Mouse (Mus musculus) embryonic facial prominence, embryonic 10.5 days (tissue): ENCODE measurements around the gene Wnk2. TPM values are rescaled to one million over a fixed set of nuclear protein-coding genes. Genes with fewer than 3 reads are reported as not detected.

Experiments
- DNase-seq: peaks from one replicate; pipeline ENCODE4 v3.0.0-alpha.2; 2017; ENCODE audit warnings: low spot score
- H3K27ac ChIP-seq: fragments of 300-500 bp; sonication (generic); replicated peaks from 2 replicates; pipeline ENCODE4 v1.5.1; 2016; ENCODE audit warnings: mild to moderate bottlenecking
- H3K27me3 ChIP-seq: fragments of 300-500 bp; sonication (generic); replicated peaks from 2 replicates; pipeline ENCODE4 v1.6.1; 2016; ENCODE audit warnings: low read depth, mild to moderate bottlenecking; ENCODE audit not compliant: poor library complexity, severe bottlenecking
- H3K36me3 ChIP-seq: fragments of 300-500 bp; sonication (generic); replicated peaks from 2 replicates; pipeline ENCODE4 v1.6.1; 2016; ENCODE audit warnings: mild to moderate bottlenecking, moderate library complexity
- H3K4me1 ChIP-seq: fragments of 300-500 bp; sonication (generic); 2 replicates; pipeline ENCODE4 v1.6.1; 2016
- H3K4me3 ChIP-seq: fragments of 300-500 bp; sonication (generic); 2 replicates; pipeline ENCODE4 v1.5.1; 2016; ENCODE audit warnings: mild to moderate bottlenecking, moderate library complexity
- H3K9me3 ChIP-seq: fragments of 300-500 bp; sonication (generic); 2 replicates; pipeline ENCODE4 v1.6.1; 2016; ENCODE audit warnings: mild to moderate bottlenecking
- WGBS: fragments of 180-500 bp; shearing (Covaris S2); methylation state at CpG from one replicate; pipeline ENCODE4 v1.1.7; 2016; 5-methylcytosine and 5-hydroxymethylcytosine counted together
- polyA plus RNA-seq: library from polyadenylated mRNA; unstranded; fragments of >200 nt; fragmentation: Nextera tagmentation; extraction: Ambion mirVana; gene quantifications from 2 replicates; pipeline ENCODE4 v1.2.1, GENCODE M21; 2016

Wnk2 gene
- polyA plus RNA-seq, 1 experiment from 2014 or later: 2.8 TPM

DNA sequence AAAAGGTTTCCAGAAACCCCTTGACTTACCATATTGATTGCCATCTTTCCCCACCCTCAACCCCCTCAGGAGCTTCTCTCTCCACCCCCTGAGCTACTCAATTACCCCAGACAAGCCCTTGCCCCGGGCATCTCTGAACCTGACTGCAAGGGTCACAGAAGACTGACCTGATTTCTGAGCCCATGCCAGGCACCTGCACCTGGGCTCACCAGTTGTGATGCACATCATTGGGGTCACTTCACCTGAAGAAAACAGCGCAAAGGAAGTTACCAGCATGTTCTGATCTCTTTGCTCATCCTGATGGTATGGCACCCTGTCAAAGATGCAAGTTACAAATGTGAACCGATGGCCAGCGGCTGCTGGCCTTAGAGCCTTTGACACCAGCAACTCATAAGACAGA lies 873 bp upstream of the Wnk2 start:
- no peaks in the 10 kb centered on the region for H3K36me3 ChIP-seq
- 70% methylated on average over 4 of the region's 4 CpGs for WGBS
- no peak for DNase-seq
- no peak overlapping the region for H3K27ac ChIP-seq
- H3K9me3 ChIP-seq: no peaks in the 10 kb centered on the region
- H3K4me3 ChIP-seq: no peak overlapping the region
- H3K27me3 ChIP-seq: peaks cover 75% of the 10 kb centered on the region
- peaks cover 47% of the 10 kb centered on the region for H3K4me1 ChIP-seq

DNA sequence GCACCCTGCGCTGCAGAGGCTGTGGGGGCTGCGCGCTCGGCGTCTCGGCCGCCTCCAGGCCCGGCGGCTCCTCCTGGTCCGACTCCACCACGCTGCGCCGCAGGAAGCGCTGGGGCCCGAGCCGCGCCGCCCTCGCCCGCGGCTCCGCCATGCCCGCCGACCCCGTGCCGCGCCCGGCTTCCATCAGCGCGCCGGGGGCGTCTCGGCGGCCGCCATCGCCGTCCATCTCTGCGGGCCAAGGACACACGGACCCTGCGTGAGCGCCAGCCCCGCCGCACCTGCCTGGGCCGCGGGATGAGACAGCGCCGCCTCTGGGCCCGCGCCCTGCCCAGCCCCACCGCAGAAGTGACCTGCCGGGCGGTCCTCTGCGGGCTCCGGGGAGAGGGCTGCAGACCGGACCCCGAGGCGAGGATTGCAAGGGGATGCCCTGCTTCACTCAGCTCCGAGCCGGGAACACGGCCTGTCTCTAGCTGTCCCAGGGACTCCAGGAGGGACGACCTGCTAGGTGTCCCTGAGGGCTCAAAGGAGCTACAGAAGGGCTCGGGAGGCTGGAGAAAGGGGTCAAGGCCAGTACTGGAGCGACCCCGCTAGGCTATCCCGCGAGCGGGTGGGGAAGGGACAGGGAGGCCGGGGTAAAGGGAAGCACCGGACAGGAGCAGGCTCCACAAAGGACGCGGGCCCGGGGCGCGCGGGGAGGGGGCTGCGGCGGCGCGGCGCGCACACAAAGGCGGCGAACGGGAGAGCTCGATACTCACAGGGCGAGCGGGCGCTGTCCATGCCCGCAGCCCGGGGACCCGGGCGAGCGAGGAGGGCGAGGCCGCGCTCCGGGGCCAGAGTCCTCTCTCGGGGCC lies 582 bp downstream of the Wnk2 start:
- no peaks in the 10 kb centered on the region for H3K9me3 ChIP-seq
- peak overlapping the region; percentile 83 for H3K4me3 ChIP-seq
- peak; percentile 74 for DNase-seq
- H3K27ac ChIP-seq: peak overlapping the region; percentile 84
- H3K4me1 ChIP-seq: peaks cover 46% of the 10 kb centered on the region
- H3K36me3 ChIP-seq: no peaks in the 10 kb centered on the region
- peaks cover 85% of the 10 kb centered on the region for H3K27me3 ChIP-seq
- WGBS: under 1% methylated on average over 98 of the region's 98 CpGs

- H3K27me3 ChIP-seq: peaks cover 85% of the 10 kb centered on the region
- under 1% methylated on average over 44 of the region's 44 CpGs for WGBS
- no peaks in the 10 kb centered on the region for H3K36me3 ChIP-seq
- DNase-seq: no peak
- no peaks in the 10 kb centered on the region for H3K9me3 ChIP-seq
- H3K27ac ChIP-seq: peak overlapping the region; percentile 84
- peak overlapping the region; percentile 83 for H3K4me3 ChIP-seq
- H3K4me1 ChIP-seq: peaks cover 46% of the 10 kb centered on the region
These were observed 1.2 kb downstream of the Wnk2 start for GRCm38 (mm10) chr13:49146698-49147006.

- Histone ChIP-seq H3K36me3 (no peaks in the 10 kb centered on the region), H3K27me3 (peaks cover 84% of the 10 kb centered on the region), H3K9me3 (no peaks in the 10 kb centered on the region), H3K4me1 (peaks cover 46% of the 10 kb centered on the region), H3K27ac (peak overlapping the region; percentile 84; the same call in 1 of the 2 replicates), H3K4me3 (peak overlapping the region; percentile 83)
- WGBS: 22% methylated on average over 17 of the region's 17 CpGs
- no peak for DNase-seq
These were observed 1.6 kb downstream of the Wnk2 start for GRCm38 (mm10) chr13:49146040-49146697.

GRCm38 (mm10) chr13:49145396-49145795 lies 2.4 kb downstream of the Wnk2 start:
- 42% methylated on average over 7 of the region's 7 CpGs for WGBS
- H3K27ac ChIP-seq: no peak overlapping the region
- peak overlapping the region; percentile 83; the same call in 1 of the 2 replicates for H3K4me3 ChIP-seq
- H3K36me3 ChIP-seq: no peaks in the 10 kb centered on the region
- H3K9me3 ChIP-seq: no peaks in the 10 kb centered on the region
- peaks cover 46% of the 10 kb centered on the region for H3K4me1 ChIP-seq
- H3K27me3 ChIP-seq: peaks cover 77% of the 10 kb centered on the region
- no peak for DNase-seq

DNA sequence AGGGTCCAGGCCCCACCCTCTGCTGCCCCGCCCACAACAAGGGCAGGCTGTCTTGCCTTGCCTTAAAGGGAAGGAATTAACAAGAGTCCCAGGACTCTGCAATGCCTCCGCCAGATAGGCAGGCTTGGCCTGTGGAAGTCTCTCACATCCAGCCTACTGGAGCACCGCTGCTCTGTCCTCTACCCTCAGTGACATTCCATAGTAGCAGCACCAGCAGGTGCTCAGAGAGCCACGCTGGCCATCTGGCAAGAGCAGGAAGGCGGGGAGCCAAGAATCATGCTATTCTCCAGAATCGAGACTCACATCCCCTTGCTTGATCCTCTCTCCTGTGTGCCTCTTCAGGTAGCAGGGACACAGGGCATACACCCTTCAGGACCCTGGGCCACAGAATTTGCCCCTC lies 3.4 kb downstream of the Wnk2 start:
- H3K36me3 ChIP-seq: no peaks in the 10 kb centered on the region
- WGBS: 52% methylated on average over 6 of the region's 6 CpGs
- peaks cover 46% of the 10 kb centered on the region for H3K4me1 ChIP-seq
- DNase-seq: no peak
- H3K4me3 ChIP-seq: no peak overlapping the region
- H3K27ac ChIP-seq: no peak overlapping the region
- H3K27me3 ChIP-seq: peaks cover 67% of the 10 kb centered on the region
- H3K9me3 ChIP-seq: no peaks in the 10 kb centered on the region

- 90% methylated on average over 7 of the region's 7 CpGs for WGBS
- H3K4me3 ChIP-seq: no peak overlapping the region
These were observed 4.5 kb downstream of the Wnk2 start for GRCm38 (mm10) chr13:49143323-49143722.

DNA sequence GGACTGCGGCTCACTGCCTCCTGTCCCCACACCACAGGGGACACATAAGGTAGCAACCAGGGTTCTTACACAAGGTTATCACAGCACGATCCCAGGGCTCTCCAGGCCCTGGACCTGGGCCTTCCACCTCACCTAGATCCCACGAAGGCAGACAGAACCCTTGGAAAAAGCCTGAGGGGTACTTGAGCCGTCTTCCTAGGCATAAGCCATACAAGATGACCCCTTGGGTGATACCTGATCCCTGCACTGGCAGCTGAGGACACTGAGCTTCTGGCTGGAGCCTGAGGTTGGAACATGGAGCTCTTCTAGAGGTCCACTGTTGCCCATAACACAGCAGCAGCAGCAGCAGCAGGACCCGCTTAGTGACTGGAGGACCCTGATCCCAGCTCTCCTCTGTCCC lies 5.4 kb downstream of the Wnk2 start:
- 76% methylated on average over 5 of the region's 5 CpGs for WGBS
- peaks cover 37% of the 10 kb centered on the region for H3K4me1 ChIP-seq

More at GRCm38 (mm10) chr13:49143323-49143722, 4.5 kb downstream of the Wnk2 start:
- Histone ChIP-seq H3K27me3 (peaks cover 56% of the 10 kb centered on the region), H3K27ac (no peak overlapping the region), H3K4me1 (peaks cover 46% of the 10 kb centered on the region), H3K9me3 (no peaks in the 10 kb centered on the region), H3K36me3 (no peaks in the 10 kb centered on the region)
- no peak for DNase-seq

DNA sequence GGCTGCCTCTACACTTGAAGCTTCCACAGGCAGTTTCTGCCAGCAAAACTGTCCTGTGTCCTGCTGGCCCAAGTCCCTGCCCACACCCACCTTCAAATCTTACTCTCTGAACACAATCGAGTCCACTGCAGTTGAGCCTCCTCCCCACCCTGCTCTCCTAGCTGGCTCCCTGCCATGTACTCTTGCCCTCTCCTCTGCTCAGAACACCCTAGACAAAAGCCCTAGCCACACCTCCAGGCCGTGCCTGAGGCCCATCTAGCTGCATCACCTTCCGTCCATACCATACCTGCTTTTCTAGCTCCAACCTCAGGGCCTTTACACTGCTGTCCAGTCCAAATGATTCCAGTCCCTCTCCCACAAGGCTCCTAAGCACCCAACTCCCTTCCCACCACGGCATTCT lies 7.2 kb downstream of the Wnk2 start:
- H3K36me3 ChIP-seq: no peaks in the 10 kb centered on the region
- no peak for DNase-seq
- no peak overlapping the region for H3K4me3 ChIP-seq
- 80% methylated on average over 4 of the region's 4 CpGs for WGBS
- no peaks in the 10 kb centered on the region for H3K9me3 ChIP-seq
- peaks cover 28% of the 10 kb centered on the region for H3K27me3 ChIP-seq
- H3K4me1 ChIP-seq: peaks cover 21% of the 10 kb centered on the region
- no peak overlapping the region for H3K27ac ChIP-seq

More for the DNA sequence above, 5.4 kb downstream of the Wnk2 start:
- no peaks in the 10 kb centered on the region for H3K9me3 ChIP-seq
- H3K27ac ChIP-seq: no peak overlapping the region
- no peak for DNase-seq
- peaks cover 47% of the 10 kb centered on the region for H3K27me3 ChIP-seq
- no peaks in the 10 kb centered on the region for H3K36me3 ChIP-seq
- no peak overlapping the region for H3K4me3 ChIP-seq

DNA sequence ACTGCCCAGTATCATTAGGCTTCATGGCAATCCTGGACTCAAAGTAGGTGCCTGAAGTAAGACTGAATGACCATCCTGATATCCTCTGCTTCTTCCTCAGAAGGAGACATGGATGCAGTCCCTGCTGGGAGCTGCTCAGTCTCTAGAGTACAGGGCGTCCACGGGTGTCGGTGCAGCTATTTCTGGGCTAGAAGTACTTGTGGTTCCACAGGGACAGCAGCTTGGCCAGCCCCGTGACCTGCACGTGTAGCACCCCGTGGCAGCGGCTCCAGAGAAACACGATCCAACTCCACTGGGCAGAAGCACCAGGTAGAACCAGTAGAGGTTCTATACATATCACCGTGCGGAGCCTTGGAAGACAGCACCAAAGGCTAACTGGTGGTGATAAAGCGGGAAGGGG lies 13.3 kb downstream of the Wnk2 start:
- no peaks in the 10 kb centered on the region for H3K36me3 ChIP-seq
- no peak overlapping the region for H3K27ac ChIP-seq
- no peak overlapping the region for H3K4me3 ChIP-seq
- no peaks in the 10 kb centered on the region for H3K9me3 ChIP-seq
- peaks cover 35% of the 10 kb centered on the region for H3K4me1 ChIP-seq
- WGBS: 90% methylated on average over 11 of the region's 11 CpGs
- H3K27me3 ChIP-seq: no peaks in the 10 kb centered on the region
- DNase-seq: no peak

- WGBS: 82% methylated on average over 4 of the region's 4 CpGs
- H3K27me3 ChIP-seq: no peaks in the 10 kb centered on the region
- peaks cover 48% of the 10 kb centered on the region for H3K4me1 ChIP-seq
- no peaks in the 10 kb centered on the region for H3K9me3 ChIP-seq
- H3K27ac ChIP-seq: no peak overlapping the region
- H3K4me3 ChIP-seq: no peak overlapping the region
- no peaks in the 10 kb centered on the region for H3K36me3 ChIP-seq
- DNase-seq: no peak
These were observed 14.7 kb downstream of the Wnk2 start for GRCm38 (mm10) chr13:49133125-49133524.

- H3K27ac ChIP-seq: peak overlapping the region; percentile 63
- H3K4me1 ChIP-seq: peaks cover 56% of the 10 kb centered on the region
- no peak for DNase-seq
- WGBS: 67% methylated on average over 7 of the region's 7 CpGs
- no peak overlapping the region for H3K4me3 ChIP-seq
- H3K36me3 ChIP-seq: no peaks in the 10 kb centered on the region
- no peaks in the 10 kb centered on the region for H3K27me3 ChIP-seq
- no peaks in the 10 kb centered on the region for H3K9me3 ChIP-seq
These were observed 15.7 kb downstream of the Wnk2 start for GRCm38 (mm10) chr13:49131946-49132687.
